Mouse (Mus musculus) CD4-positive naive resting alpha-beta T cell, adult 76 days (primary cell): ENCODE measurements around the gene Dhx9. TPM values are rescaled to one million over a fixed set of nuclear protein-coding genes. Genes with fewer than 3 reads are reported as not detected.

Source experiments
- total RNA-seq: library from RNA; stranded (reverse); gene quantifications from one replicate; pipeline ENCODE4 v1.2.4, GENCODE M21; 2023

Gene Dhx9
- 305 TPM for total RNA-seq

DNA sequence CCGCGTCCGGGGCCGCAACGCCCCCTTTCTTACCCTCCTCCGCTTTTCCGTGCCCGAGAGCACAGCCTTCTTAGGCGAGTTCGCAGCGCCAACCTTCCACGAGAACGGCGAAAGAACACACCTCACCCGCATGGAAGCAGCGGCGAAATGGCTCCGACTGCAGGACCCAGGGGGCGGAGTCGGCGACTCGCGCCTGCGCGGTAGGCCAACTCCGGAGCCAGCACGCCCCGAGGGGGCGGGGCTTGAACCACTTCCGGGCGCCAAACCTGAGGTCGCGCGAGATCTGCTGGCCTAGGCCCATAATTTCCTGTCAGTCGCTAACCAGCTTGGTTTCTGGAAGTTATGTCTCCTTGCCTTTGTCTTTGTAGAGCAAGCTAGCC is at the start of gene Dhx9:
Gene Dhx9, minus strand, starts transcription at position 161 of the 380 bp plus-strand sequence.

DNA sequence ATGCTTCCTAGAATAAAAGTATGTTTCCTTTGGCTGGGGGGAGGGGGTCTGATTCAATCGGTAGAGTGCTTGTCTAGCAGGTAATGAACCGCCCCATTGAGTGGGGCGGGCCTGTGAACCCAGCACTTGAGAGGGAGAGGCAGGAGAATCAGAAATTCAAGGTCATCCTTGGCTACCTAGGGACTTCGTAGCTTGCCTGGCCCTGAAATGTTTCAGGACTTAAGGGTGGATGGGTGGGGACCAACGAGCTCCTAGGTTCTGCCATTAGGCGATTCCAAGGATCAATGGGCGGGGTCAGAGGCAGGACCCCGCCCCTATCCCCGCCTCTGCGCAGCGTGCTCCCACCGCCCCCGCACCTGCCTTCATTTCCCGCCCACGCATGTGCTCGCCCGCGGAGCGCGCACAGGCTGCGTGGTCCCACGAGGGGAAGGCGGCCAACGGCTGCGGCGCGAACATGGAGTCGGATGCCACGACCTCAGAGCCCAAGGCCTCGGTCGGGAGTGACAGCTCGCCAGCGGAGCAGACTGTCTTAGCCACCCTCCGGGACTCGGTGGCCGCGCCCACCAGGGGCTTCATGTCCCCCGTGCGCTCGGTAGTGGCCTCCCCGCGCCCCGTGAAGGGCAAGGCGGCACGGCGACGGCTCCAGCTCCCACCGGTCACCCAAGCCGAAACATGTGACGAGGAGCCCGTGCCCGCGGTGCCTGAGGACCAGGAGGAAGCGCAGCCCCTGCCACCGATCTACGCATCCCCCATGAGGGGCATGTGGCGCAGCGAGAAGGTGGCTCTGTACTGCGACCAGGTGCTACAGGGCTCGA is 62.5 kb downstream of the Dhx9 start, which contains the start of gene Shcbp1l:
Gene Shcbp1l, plus strand, starts transcription at position 393 of the 815 bp plus-strand sequence.

Other genes with a start within 250 kb of the Dhx9 start
- 2.4 TPM for gene Lamc1, start 154.9 kb downstream of the Dhx9 start, total RNA-seq
- 0.56 TPM for gene Shcbp1l, start 62.5 kb downstream of the Dhx9 start, total RNA-seq
- gene Npl, start 62.4 kb upstream of the Dhx9 start, total RNA-seq, result 0.41 TPM
- gene Rgs8, start 165.4 kb upstream of the Dhx9 start, total RNA-seq, result not detected